Mouse (Mus musculus): ENCODE measurements around the gene Laptm5. TPM values are rescaled to one million over a fixed set of nuclear protein-coding genes. Genes with fewer than 3 reads are reported as not detected.

Gene Laptm5
- polyA plus RNA-seq (2015; fragmentation: Nextera tagmentation; extraction: Ambion mirVana) = 21.8 and 23.7 TPM in 2 replicates

GRCm38 (mm10) chr4:130913077-130913476 lies at the start of gene Laptm5:
Laptm5 (plus strand) TSS chr4:130913125.
- no peaks in the 10 kb centered on the region for H3K36me3 ChIP-seq
- WGBS = 73% methylated on average over 11 of the region's 11 CpGs
- H3K27ac ChIP-seq = no peak within 1 kb of the TSS
- no peaks in the 10 kb centered on the region for H3K27me3 ChIP-seq
- 0 out of 2 replicates have a peak, but pooled peaks cover 5% of the 10 kb centered on the region for H3K4me1 ChIP-seq (replicated peaks)
- H3K4me3 ChIP-seq (replicated peaks) = no peak within 1 kb of the TSS
- ATAC-seq = no peak
- H3K9me3 ChIP-seq = no peaks in the 10 kb centered on the region
- no peak within 1 kb of the TSS for H3K9ac ChIP-seq (replicated peaks)
- H3K4me2 ChIP-seq (replicated peaks) = no peak within 1 kb of the TSS

- Histone ChIP-seq H3K4me3 (replicated peaks) (no peak overlapping the region), H3K27me3 (peaks cover 79% of the 10 kb centered on the region), H3K4me1 (replicated peaks) (peaks cover 55% of the 10 kb centered on the region), H3K9me3 (no peaks in the 10 kb centered on the region), H3K9ac (replicated peaks) (no peak overlapping the region), H3K4me2 (replicated peaks) (peak overlapping the region; percentile 37), H3K36me3 (no peaks in the 10 kb centered on the region), H3K27ac (peak overlapping the region; percentile 80)
- WGBS = 10% methylated on average over 6 of the region's 9 CpGs
- peak; percentile 27 for ATAC-seq
Measured at GRCm38 (mm10) chr4:130865460-130865859, 47.5 kb upstream of the Laptm5 start.

GRCm38 (mm10) chr4:130865901-130866371 lies 47.0 kb upstream of the Laptm5 start:
- H3K4me3 ChIP-seq (replicated peaks) = no peak overlapping the region
- WGBS = 7% methylated on average over 8 of the region's 8 CpGs
- H3K27ac ChIP-seq = peak overlapping the region; percentile 80
- H3K9ac ChIP-seq (replicated peaks) = no peak overlapping the region
- peaks cover 75% of the 10 kb centered on the region for H3K27me3 ChIP-seq
- no peaks in the 10 kb centered on the region for H3K9me3 ChIP-seq
- peak overlapping the region; percentile 37; the same call in 1 of the 2 replicates for H3K4me2 ChIP-seq (replicated peaks)
- ATAC-seq = peak; percentile 62
- H3K36me3 ChIP-seq = no peaks in the 10 kb centered on the region
- peaks cover 55% of the 10 kb centered on the region for H3K4me1 ChIP-seq (replicated peaks)

- no peak for ATAC-seq
- H3K9ac ChIP-seq (replicated peaks) = no peak overlapping the region
- no peak overlapping the region for H3K4me2 ChIP-seq (replicated peaks)
- no peak overlapping the region for H3K27ac ChIP-seq
- peaks cover 73% of the 10 kb centered on the region for H3K27me3 ChIP-seq
- no peaks in the 10 kb centered on the region for H3K36me3 ChIP-seq
- WGBS = 78% methylated on average over 6 of the region's 6 CpGs
- H3K4me1 ChIP-seq (replicated peaks) = peaks cover 51% of the 10 kb centered on the region
- H3K4me3 ChIP-seq (replicated peaks) = no peak overlapping the region
- H3K9me3 ChIP-seq = no peaks in the 10 kb centered on the region
Measured at GRCm38 (mm10) chr4:130867940-130868339, 45.0 kb upstream of the Laptm5 start.

- no peak overlapping the region for H3K4me2 ChIP-seq (replicated peaks)
- H3K4me1 ChIP-seq (replicated peaks) = peaks cover 52% of the 10 kb centered on the region
- no peak for ATAC-seq
- no peaks in the 10 kb centered on the region for H3K36me3 ChIP-seq
- no peaks in the 10 kb centered on the region for H3K9me3 ChIP-seq
- H3K27me3 ChIP-seq = peaks cover 66% of the 10 kb centered on the region
- WGBS = 54% methylated on average over 5 of the region's 5 CpGs
- H3K9ac ChIP-seq (replicated peaks) = no peak overlapping the region
- H3K27ac ChIP-seq = no peak overlapping the region
- no peak overlapping the region for H3K4me3 ChIP-seq (replicated peaks)
Measured at GRCm38 (mm10) chr4:130868803-130869202, 44.1 kb upstream of the Laptm5 start.

- Histone ChIP-seq H3K27ac (peak overlapping the region; percentile 63), H3K4me1 (replicated peaks) (peaks cover 41% of the 10 kb centered on the region), H3K4me3 (replicated peaks) (no peak overlapping the region), H3K4me2 (replicated peaks) (no peak overlapping the region), H3K9me3 (no peaks in the 10 kb centered on the region), H3K36me3 (no peaks in the 10 kb centered on the region), H3K27me3 (peaks cover 65% of the 10 kb centered on the region), H3K9ac (replicated peaks) (peak overlapping the region; percentile 36; the same call in 1 of the 2 replicates)
- 21% methylated on average over 11 of the region's 11 CpGs for WGBS
- 0 out of 2 replicates have a peak, but pooled peaks have one; percentile 21 for ATAC-seq
Measured at GRCm38 (mm10) chr4:130872414-130872813, 40.5 kb upstream of the Laptm5 start.

GRCm38 (mm10) chr4:130873440-130873839 lies 39.5 kb upstream of the Laptm5 start:
- no peaks in the 10 kb centered on the region for H3K36me3 ChIP-seq
- H3K27me3 ChIP-seq = peaks cover 61% of the 10 kb centered on the region
- no peak overlapping the region for H3K4me2 ChIP-seq (replicated peaks)
- H3K27ac ChIP-seq = no peak overlapping the region; the same call in 1 of the 2 replicates
- H3K9me3 ChIP-seq = no peaks in the 10 kb centered on the region
- no peak overlapping the region for H3K9ac ChIP-seq (replicated peaks)
- H3K4me3 ChIP-seq (replicated peaks) = no peak overlapping the region
- ATAC-seq = no peak
- WGBS = 89% methylated on average over 5 of the region's 5 CpGs
- H3K4me1 ChIP-seq (replicated peaks) = peaks cover 40% of the 10 kb centered on the region

GRCm38 (mm10) chr4:130874601-130875000 lies 38.3 kb upstream of the Laptm5 start:
- Histone ChIP-seq H3K4me2 (replicated peaks) (no peak overlapping the region), H3K4me3 (replicated peaks) (no peak overlapping the region), H3K27ac (peak overlapping the region; percentile 59), H3K9ac (replicated peaks) (no peak overlapping the region), H3K4me1 (replicated peaks) (peaks cover 43% of the 10 kb centered on the region), H3K9me3 (no peaks in the 10 kb centered on the region), H3K27me3 (peaks cover 57% of the 10 kb centered on the region), H3K36me3 (no peaks in the 10 kb centered on the region)
- peak; percentile 55 for ATAC-seq
- WGBS = 11% methylated on average over 10 of the region's 10 CpGs

GRCm38 (mm10) chr4:130876016-130876726 lies 36.8 kb upstream of the Laptm5 start:
- WGBS = 52% methylated on average over 14 of the region's 14 CpGs
- Histone ChIP-seq H3K36me3 (no peaks in the 10 kb centered on the region), H3K9me3 (no peaks in the 10 kb centered on the region), H3K4me1 (replicated peaks) (peaks cover 43% of the 10 kb centered on the region), H3K27me3 (peaks cover 62% of the 10 kb centered on the region), H3K4me3 (replicated peaks) (no peak overlapping the region), H3K9ac (replicated peaks) (no peak overlapping the region), H3K27ac (no peak overlapping the region), H3K4me2 (replicated peaks) (no peak overlapping the region)
- no peak; the same call in 1 of the 2 replicates for ATAC-seq

GRCm38 (mm10) chr4:130878273-130879047 lies 34.5 kb upstream of the Laptm5 start:
- peak overlapping the region; percentile 49; the same call in 1 of the 2 replicates for H3K9ac ChIP-seq (replicated peaks)
- no peaks in the 10 kb centered on the region for H3K36me3 ChIP-seq
- peak overlapping the region; percentile 57 for H3K27ac ChIP-seq
- no peaks in the 10 kb centered on the region for H3K9me3 ChIP-seq
- no peak overlapping the region; the same call in 1 of the 2 replicates for H3K4me3 ChIP-seq (replicated peaks)
- H3K27me3 ChIP-seq = peaks cover 60% of the 10 kb centered on the region
- WGBS = 4% methylated on average over 20 of the region's 21 CpGs
- H3K4me2 ChIP-seq (replicated peaks) = peak overlapping the region; percentile 39
- peak; percentile 88 for ATAC-seq
- peaks cover 31% of the 10 kb centered on the region for H3K4me1 ChIP-seq (replicated peaks)

GRCm38 (mm10) chr4:130879048-130879384 lies 33.9 kb upstream of the Laptm5 start:
- H3K27me3 ChIP-seq = peaks cover 60% of the 10 kb centered on the region
- no peaks in the 10 kb centered on the region for H3K36me3 ChIP-seq
- peaks cover 36% of the 10 kb centered on the region for H3K4me1 ChIP-seq (replicated peaks)
- no peak overlapping the region for H3K4me3 ChIP-seq (replicated peaks)
- WGBS = 100% methylated on average over 1 of the region's 1 CpGs
- no peaks in the 10 kb centered on the region for H3K9me3 ChIP-seq
- H3K4me2 ChIP-seq (replicated peaks) = no peak overlapping the region
- peak overlapping the region; percentile 57; the same call in 1 of the 2 replicates for H3K27ac ChIP-seq
- ATAC-seq = no peak
- peak overlapping the region; percentile 49; the same call in 1 of the 2 replicates for H3K9ac ChIP-seq (replicated peaks)

GRCm38 (mm10) chr4:130881336-130881735 lies 31.6 kb upstream of the Laptm5 start:
- Histone ChIP-seq H3K27ac (no peak overlapping the region), H3K4me1 (replicated peaks) (peaks cover 22% of the 10 kb centered on the region), H3K4me3 (replicated peaks) (no peak overlapping the region), H3K9me3 (no peaks in the 10 kb centered on the region), H3K4me2 (replicated peaks) (no peak overlapping the region), H3K27me3 (peaks cover 52% of the 10 kb centered on the region), H3K9ac (replicated peaks) (no peak overlapping the region), H3K36me3 (no peaks in the 10 kb centered on the region)
- WGBS = 84% methylated on average over 5 of the region's 5 CpGs
- no peak for ATAC-seq

All from midbrain, embryonic 13.5 days (tissue).